In the genomic region with DNA sequence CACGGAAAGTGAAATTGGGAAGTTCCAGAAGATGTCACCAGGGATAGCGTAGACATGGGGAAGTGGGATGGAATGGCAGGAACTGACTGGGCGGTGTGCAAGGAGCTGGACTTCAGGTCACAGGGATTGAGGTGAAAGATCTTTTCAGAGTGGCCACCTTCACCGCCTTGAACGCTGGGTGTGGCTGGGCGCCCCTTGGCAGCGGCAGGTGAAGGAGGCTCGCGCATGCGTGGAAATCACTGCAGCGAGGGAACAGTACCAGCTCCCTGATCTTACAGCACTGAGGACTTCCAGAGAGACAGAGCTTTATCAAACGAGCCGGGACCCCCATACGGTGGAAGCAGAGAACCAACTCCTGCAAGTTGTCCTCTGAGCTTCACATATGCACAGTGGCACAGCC, we compare ENCODE assay signal across 8 mouse cellular contexts. TPM values are rescaled to one million over a fixed set of nuclear protein-coding genes. Genes with fewer than 3 reads are reported as not detected.
DNase-seq lines count a peak whose midpoint lies in the region; ATAC-seq and TF ChIP-seq lines count a peak whose summit lies in the region.

No protein-coding gene starts in this region.

- H3K27me3 ChIP-seq in kidney, adult 2 months (replicated peaks; ENCODE audit: control insufficient read depth, insufficient read depth, low read length): no peaks in the 10 kb centered on the region
- H3K27me3 ChIP-seq in lung, embryonic 14.5 days (ENCODE audit: insufficient read depth, low read length): no peaks in the 10 kb centered on the region
- H3K27me3 ChIP-seq in neural tube, embryonic 15.5 days (replicated peaks): no peaks in the 10 kb centered on the region

- WGBS in kidney, adult 2 months: 17% methylated on average over 14 of the region's 14 CpGs
- WGBS in lung, embryonic 14.5 days: 16% methylated on average over 14 of the region's 14 CpGs
- 42% methylated on average over 14 of the region's 14 CpGs for WGBS in neural tube, embryonic 15.5 days

- peak overlapping the region; percentile 61 for H3K4me2 ChIP-seq in lung, embryonic 14.5 days
- H3K4me2 ChIP-seq in neural tube, embryonic 15.5 days: peak overlapping the region; percentile 60

- TF ChIP-seq CTCF in kidney, adult 2 months (conservative IDR thresholded peaks at IDR 0.05; ENCODE audit: insufficient read depth, insufficient read length, low read depth, low read length): no peak
- no peak for TF ChIP-seq CTCF in lung, embryonic 14.5 days (IDR thresholded peaks at IDR 0.05; ENCODE audit: low read depth)

- 0 out of 2 replicates have a peak, but pooled peaks have one; percentile 11 for ATAC-seq in lung, embryonic 14.5 days (ENCODE audit: insufficient read depth)
- ATAC-seq in neural tube, embryonic 15.5 days (ENCODE audit: low FRiP score): peak; percentile 47; the same call in 1 of the 2 replicates

- peak; percentile 31 for DNase-seq in urinary bladder, postnatal 25 days (ENCODE audit: low spot score)
- no peak for DNase-seq in urinary bladder, postnatal 4 days (ENCODE audit: low spot score in 2 of 2)
- DNase-seq in embryo, embryonic 10 days (ENCODE audit: low spot score): peak; percentile 60
- DNase-seq in heart, adult 8-10 months (ENCODE audit: low spot score): peak; percentile 35
- peak; percentile 40 for DNase-seq in kidney, adult 2 months
- peak; percentile 63 for DNase-seq in lung, embryonic 14.5 days
- DNase-seq in urinary bladder, adult 18-20 months (ENCODE audit: low spot score in 2 of 2): no peak

- peaks cover 14% of the 10 kb centered on the region; the same call in 1 of the 2 replicates for H3K4me1 ChIP-seq in kidney, adult 2 months (ENCODE audit: control insufficient read depth, insufficient read depth, low read length)
- peaks cover 6% of the 10 kb centered on the region; the same call in 1 of the 2 replicates for H3K4me1 ChIP-seq in lung, embryonic 14.5 days (ENCODE audit: insufficient read depth)
- H3K4me1 ChIP-seq in neural tube, embryonic 15.5 days: peaks cover 14% of the 10 kb centered on the region

- H3K27ac ChIP-seq in kidney, adult 2 months (ENCODE audit: insufficient read depth, low read depth, low read length): no peak overlapping the region
- H3K27ac ChIP-seq in lung, embryonic 14.5 days (ENCODE audit: low read depth): peak overlapping the region; percentile 66; the same call in 1 of the 2 replicates
- no peak overlapping the region for H3K27ac ChIP-seq in neural tube, embryonic 15.5 days (replicated peaks)

- H3K9ac ChIP-seq in lung, embryonic 14.5 days: peak overlapping the region; percentile 27
- H3K9ac ChIP-seq in neural tube, embryonic 15.5 days (replicated peaks): 0 out of 2 replicates have a peak overlapping the region, but pooled peaks have one; percentile 20

- H3K36me3 ChIP-seq in kidney, adult 2 months (ENCODE audit: control insufficient read depth, insufficient read depth, low read length): no peaks in the 10 kb centered on the region
- no peaks in the 10 kb centered on the region for H3K36me3 ChIP-seq in lung, embryonic 14.5 days (ENCODE audit: insufficient read depth)
- H3K36me3 ChIP-seq in neural tube, embryonic 15.5 days: no peaks in the 10 kb centered on the region

- no peaks in the 10 kb centered on the region for H3K9me3 ChIP-seq in lung, embryonic 14.5 days (ENCODE audit: low read depth, low read length)
- H3K9me3 ChIP-seq in neural tube, embryonic 15.5 days (replicated peaks): no peaks in the 10 kb centered on the region

- no peak for TF ChIP-seq POLR2A in kidney, adult 2 months (IDR thresholded peaks at IDR 0.05; ENCODE audit: low read depth, low read length)

- peak overlapping the region; percentile 46 for H3K4me3 ChIP-seq in kidney, adult 2 months (ENCODE audit: insufficient read depth, low read depth, low read length)
- H3K4me3 ChIP-seq in lung, embryonic 14.5 days (ENCODE audit: low read depth, low read length): peak overlapping the region; percentile 23
- H3K4me3 ChIP-seq in neural tube, embryonic 15.5 days (replicated peaks): peak overlapping the region; percentile 35

RNA-seq across cellular contexts. Expression of a gene that starts 4.3 kb away (rescaled TPM):
- not detected for total RNA-seq in heart, adult 8-10 months (2022)
- not detected in 2 replicates for polyA plus RNA-seq in kidney, adult 2 months (2012; rRNA removed)
- polyA plus RNA-seq in lung, embryonic 14.5 days (2014; fragmentation: Nextera tagmentation; extraction: Ambion mirVana): not detected in 2 replicates
- polyA plus RNA-seq in neural tube, embryonic 15.5 days (2015; fragmentation: Nextera tagmentation; extraction: Ambion mirVana): not detected in 2 replicates

RNA-seq across cellular contexts. Expression of a gene that starts 17.3 kb away (rescaled TPM):
- under 1 TPM; 0.33 to 0.79 (median 0.47) TPM for total RNA-seq in heart, adult 8-10 months (2022)
- 39.2 and 41.8 TPM in 2 replicates for polyA plus RNA-seq in kidney, adult 2 months (2012; rRNA removed)
- polyA plus RNA-seq in lung, embryonic 14.5 days (2014; fragmentation: Nextera tagmentation; extraction: Ambion mirVana): not detected in 2 replicates
- polyA plus RNA-seq in neural tube, embryonic 15.5 days (2015; fragmentation: Nextera tagmentation; extraction: Ambion mirVana): not detected in 2 replicates

Comparison
In these comparisons a context has a peak if more than half of its experiments do, and no peak if none do; other contexts are left out.
1. DNase-seq: peak in urinary bladder, postnatal 25 days (single experiment), embryo, embryonic 10 days (single experiment), heart, adult 8-10 months (single experiment), kidney, adult 2 months (single experiment) and lung, embryonic 14.5 days (single experiment); none in urinary bladder, postnatal 4 days (0 of 2) and urinary bladder, adult 18-20 months (0 of 2).
2. RNA of a gene that starts 17.3 kb away (polyA plus RNA-seq): 39.2 to 41.8 TPM in kidney, adult 2 months; not detected in neural tube, embryonic 15.5 days and not detected in lung, embryonic 14.5 days; every median in the first group is over 10 times any median in the second.
3. Peak in every context shown above with its lines, with median percentiles within 50 percentile points of each other: H3K4me3 ChIP-seq.